In the genomic region with DNA sequence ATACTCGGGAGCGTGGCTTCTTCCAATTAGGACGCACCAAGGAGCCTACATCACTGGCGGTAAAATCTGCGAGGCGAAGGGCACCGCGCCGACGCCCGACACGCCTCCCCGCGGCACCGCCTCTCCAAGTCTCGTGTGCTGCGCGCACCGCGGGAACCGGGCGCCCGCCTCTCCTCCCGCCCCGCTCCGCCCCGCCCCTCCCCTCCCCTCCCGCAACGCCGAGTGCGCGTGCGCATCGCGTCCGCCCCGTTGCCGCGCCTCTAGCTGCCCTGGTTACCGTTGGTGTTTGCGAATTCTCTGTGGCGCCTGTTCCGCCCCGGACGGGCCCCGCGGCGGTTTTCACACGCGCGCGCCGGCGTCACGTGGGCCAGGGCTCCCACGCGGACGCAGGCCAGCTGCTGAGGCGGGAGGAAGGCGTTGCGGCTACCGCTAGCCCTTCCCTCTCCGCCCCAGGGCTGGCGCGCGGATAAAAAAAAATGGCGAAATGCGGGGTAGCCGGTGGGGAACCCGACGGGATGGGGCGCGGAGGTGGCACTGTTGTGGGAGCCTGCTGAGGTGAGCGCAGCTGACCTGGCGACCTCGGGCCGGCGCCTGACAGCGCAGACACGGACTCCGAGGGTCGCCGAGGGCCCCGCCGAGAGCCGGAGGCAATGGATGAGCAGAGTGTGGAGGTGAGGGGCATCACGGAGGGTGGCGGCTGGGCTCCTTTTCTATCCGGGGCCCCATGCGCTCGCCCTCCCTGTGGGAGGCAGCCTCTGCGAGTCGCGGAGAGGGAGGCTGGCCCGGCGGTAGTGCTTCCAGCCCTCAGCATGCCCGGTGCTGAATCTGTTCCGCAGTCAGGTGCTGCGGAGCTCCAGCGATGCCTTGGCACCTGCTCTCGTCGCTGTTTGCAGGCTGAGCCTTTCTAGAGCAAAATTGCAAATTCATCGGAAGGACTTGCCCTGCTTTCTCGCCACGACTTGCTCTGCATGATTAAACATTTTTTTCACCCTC, we compare ENCODE assay signal across 8 mouse cellular contexts. TPM values are rescaled to one million over a fixed set of nuclear protein-coding genes. Genes with fewer than 3 reads are reported as not detected.
DNase-seq lines count a peak whose midpoint lies in the region; ATAC-seq and TF ChIP-seq lines count a peak whose summit lies in the region.

A gene (plus strand): TSS at position 254 of the 993 bp plus-strand sequence.

- H3K27me3 ChIP-seq in embryonic facial prominence, embryonic 15.5 days, result no peaks in the 10 kb centered on the region
- H3K27me3 ChIP-seq in limb, embryonic 14.5 days (ENCODE audit: control insufficient read depth, insufficient read depth, low read length), result no peaks in the 10 kb centered on the region
- H3K27me3 ChIP-seq in midbrain, postnatal 0 days (ENCODE audit: insufficient read depth, low read length), result no peaks in the 10 kb centered on the region

- WGBS in bone marrow, adult 2 months, result under 1% methylated on average over 97 of the region's 105 CpGs
- under 1% methylated on average over 93 of the region's 105 CpGs for WGBS in embryonic facial prominence, embryonic 15.5 days
- WGBS in limb, embryonic 14.5 days, result under 1% methylated on average over 76 of the region's 105 CpGs
- under 1% methylated on average over 81 of the region's 105 CpGs for WGBS in midbrain, postnatal 0 days

- no peak for TF ChIP-seq CTCF in bone marrow, adult 2 months (IDR thresholded peaks at IDR 0.05; ENCODE audit: control insufficient read depth, insufficient read depth, low read length)
- TF ChIP-seq CTCF in midbrain, postnatal 0 days (IDR thresholded peaks at IDR 0.05), result no peak; the same call in 1 of the 2 replicates

- H3K4me3 ChIP-seq in bone marrow, adult 2 months (replicated peaks; ENCODE audit: control insufficient read depth, low read depth, low read length), result peak within 1 kb of the TSS; percentile 74
- H3K4me3 ChIP-seq in embryonic facial prominence, embryonic 15.5 days (replicated peaks), result peak within 1 kb of the TSS; percentile 96
- H3K4me3 ChIP-seq in limb, embryonic 14.5 days (replicated peaks; ENCODE audit: low read length), result peak within 1 kb of the TSS; percentile 93
- H3K4me3 ChIP-seq in midbrain, postnatal 0 days (ENCODE audit: low read depth, low read length), result peak within 1 kb of the TSS; percentile 98

- peak; percentile 44; the same call in 1 of the 2 replicates for TF ChIP-seq POLR2A in bone marrow, adult 2 months (IDR thresholded peaks at IDR 0.05; ENCODE audit: borderline replicate concordance, control insufficient read depth, low read depth, low read length)
- TF ChIP-seq POLR2A in limb, embryonic 14.5 days (IDR thresholded peaks at IDR 0.05; ENCODE audit: borderline replicate concordance, extremely low read depth, insufficient read depth, insufficient read length), result no peak; the same call in 1 of the 2 replicates

- peak within 1 kb of the TSS; percentile 89 for H3K27ac ChIP-seq in bone marrow, adult 2 months (ENCODE audit: control insufficient read depth, insufficient read depth, low read depth, low read length, poor library complexity)
- peak within 1 kb of the TSS; percentile 87 for H3K27ac ChIP-seq in embryonic facial prominence, embryonic 15.5 days (replicated peaks)
- H3K27ac ChIP-seq in limb, embryonic 14.5 days (replicated peaks; ENCODE audit: low read depth, low read length), result peak within 1 kb of the TSS; percentile 88
- H3K27ac ChIP-seq in midbrain, postnatal 0 days (ENCODE audit: low read depth, low read length), result peak within 1 kb of the TSS; percentile 88

- peak within 1 kb of the TSS; percentile 83 for H3K4me2 ChIP-seq in embryonic facial prominence, embryonic 15.5 days (replicated peaks)
- peak within 1 kb of the TSS; percentile 76 for H3K4me2 ChIP-seq in limb, embryonic 14.5 days (replicated peaks; ENCODE audit: low read depth, low read length, severe bottlenecking)
- H3K4me2 ChIP-seq in midbrain, postnatal 0 days (ENCODE audit: low read depth, low read length, poor library complexity, severe bottlenecking), result peak within 1 kb of the TSS; percentile 63

- no peaks in the 10 kb centered on the region for H3K9me3 ChIP-seq in embryonic facial prominence, embryonic 15.5 days (replicated peaks)
- H3K9me3 ChIP-seq in limb, embryonic 14.5 days (ENCODE audit: control insufficient read depth, low read length), result no peaks in the 10 kb centered on the region
- H3K9me3 ChIP-seq in midbrain, postnatal 0 days (ENCODE audit: low read length), result no peaks in the 10 kb centered on the region

- no peaks in the 10 kb centered on the region for H3K4me1 ChIP-seq in bone marrow, adult 2 months (ENCODE audit: control insufficient read depth, insufficient read depth, low read length)
- peaks cover 7% of the 10 kb centered on the region; the same call in 1 of the 2 replicates for H3K4me1 ChIP-seq in embryonic facial prominence, embryonic 15.5 days
- H3K4me1 ChIP-seq in limb, embryonic 14.5 days (ENCODE audit: control insufficient read depth, insufficient read depth, low read length), result peaks cover 4% of the 10 kb centered on the region; the same call in 1 of the 2 replicates
- peaks cover 11% of the 10 kb centered on the region; the same call in 1 of the 2 replicates for H3K4me1 ChIP-seq in midbrain, postnatal 0 days (ENCODE audit: insufficient read depth, low read length)

- peak; percentile 94 for ATAC-seq in embryonic facial prominence, embryonic 15.5 days (ENCODE audit: insufficient number of reproducible peaks, low FRiP score, low TSS enrichment, low read depth)
- peak; percentile 92 for ATAC-seq in limb, embryonic 14.5 days (ENCODE audit: low FRiP score, low read depth)
- peak; percentile 93 for ATAC-seq in midbrain, postnatal 0 days (ENCODE audit: low FRiP score)

- peaks cover 17% of the 10 kb centered on the region for H3K36me3 ChIP-seq in embryonic facial prominence, embryonic 15.5 days
- peaks cover 20% of the 10 kb centered on the region for H3K36me3 ChIP-seq in limb, embryonic 14.5 days (ENCODE audit: control insufficient read depth, insufficient read depth, low read length)
- H3K36me3 ChIP-seq in midbrain, postnatal 0 days (ENCODE audit: insufficient read depth, low read length), result peaks cover 10% of the 10 kb centered on the region; the same call in 1 of the 2 replicates

- peak within 1 kb of the TSS; percentile 59 for H3K9ac ChIP-seq in embryonic facial prominence, embryonic 15.5 days
- peak within 1 kb of the TSS; percentile 81 for H3K9ac ChIP-seq in limb, embryonic 14.5 days (ENCODE audit: low read depth, low read length, severe bottlenecking)
- peak within 1 kb of the TSS; percentile 91 for H3K9ac ChIP-seq in midbrain, postnatal 0 days (replicated peaks; ENCODE audit: low read length, poor library complexity, severe bottlenecking)

- peak; percentile 90 for DNase-seq in 416B (ENCODE audit: low read depth)
- peak; percentile 82 for DNase-seq in heart, adult 8-10 months (ENCODE audit: low spot score)
- peak; percentile 87 for DNase-seq in kidney, adult 9 months
- DNase-seq in limb, embryonic 14.5 days (ENCODE audit: low spot score), result peak; percentile 87
- peak; percentile 94 for DNase-seq in midbrain, postnatal 0 days (ENCODE audit: low spot score)
- peak; percentile 69 to 74 for DNase-seq in spleen, postnatal 14 days (ENCODE audit: low spot score in 2 of 2)

RNA-seq across cellular contexts. Expression of the gene that starts here (rescaled TPM):
- 11.4 and 16.0 TPM in 2 replicates for polyA plus RNA-seq in bone marrow, adult 2 months (2011; ENCODE audit: insufficient read depth, insufficient read length, low replicate concordance, missing spikeins)
- 25.8 and 28.5 TPM in 2 replicates for polyA plus RNA-seq in embryonic facial prominence, embryonic 15.5 days (2015; fragmentation: Nextera tagmentation; extraction: Ambion mirVana)
- total RNA-seq in heart, adult 8-10 months (2022), result 1 to 10 TPM; 4.5 to 9.5 (median 6.9) TPM
- polyA plus RNA-seq in limb, embryonic 14.5 days (2012; rRNA removed), result 9.6 and 12.3 TPM in 2 replicates
- polyA plus RNA-seq in limb, embryonic 14.5 days (2014; fragmentation: Nextera tagmentation; extraction: Ambion mirVana), result 21.9 and 25.1 TPM in 2 replicates
- total RNA-seq in midbrain, postnatal 0 days (2014; rRNA removed), result 125 and 136 TPM in 2 replicates
- 66.8 and 72.6 TPM in 2 replicates for polyA plus RNA-seq in midbrain, postnatal 0 days (2015; fragmentation: Nextera tagmentation; extraction: Ambion mirVana)

Comparison
In these comparisons a context has a peak if more than half of its experiments do, and no peak if none do; other contexts are left out.
1. Peak in every context shown above with its lines: DNase-seq, ATAC-seq, H3K4me3 ChIP-seq and H3K27ac ChIP-seq.
2. RNA of the gene that starts here (total RNA-seq): 125 to 136 TPM in midbrain, postnatal 0 days; 4.5 to 9.5 TPM in heart, adult 8-10 months; every median in the first group is over 10 times any median in the second.